Mouse (Mus musculus): Measurements from ENCODE around the gene Me3. TPM values are rescaled to one million over a fixed set of nuclear protein-coding genes. Genes with fewer than 3 reads are reported as not detected.
"Not testable (repeated sequence)": the region's sequence is repeated elsewhere in the genome, so short reads cannot be mapped to it uniquely, and the experiment has no call there.

The Me3 gene
- total and polyA plus RNA-seq, 2 experiments from 2014 or later: 14.7 to 15.6 TPM

GRCm38 (mm10) chr7:89727615-89728014 lies 95.4 kb downstream of the Me3 start:
- TF ChIP-seq CTCF (IDR thresholded peaks at IDR 0.05; ENCODE audit: low read depth): no peak
- WGBS: 96% methylated on average over 1 of the region's 1 CpGs

GRCm38 (mm10) chr7:89728393-89728792 lies 96.2 kb downstream of the Me3 start:
- peaks cover 2% of the 10 kb centered on the region; the same call in 1 of the 2 replicates for H3K4me1 ChIP-seq (ENCODE audit: insufficient read depth)
- H3K27ac ChIP-seq (ENCODE audit: low read depth, low read length): no peak overlapping the region
- DNase-seq (peak; percentile 14), ATAC-seq (peak; percentile 32)
- no peak overlapping the region for H3K4me2 ChIP-seq (ENCODE audit: low read depth)
- H3K9me3 ChIP-seq (ENCODE audit: low read length): no peaks in the 10 kb centered on the region
- H3K27me3 ChIP-seq (ENCODE audit: insufficient read depth, low read length): no peaks in the 10 kb centered on the region
- no peak overlapping the region for H3K4me3 ChIP-seq (ENCODE audit: low read depth, low read length)
- WGBS: 57% methylated on average over 3 of the region's 3 CpGs
- TF ChIP-seq CTCF (IDR thresholded peaks at IDR 0.05; ENCODE audit: low read depth): no peak
- H3K36me3 ChIP-seq (ENCODE audit: insufficient read depth): no peaks in the 10 kb centered on the region
- H3K9ac ChIP-seq: no peak overlapping the region

More at GRCm38 (mm10) chr7:89727615-89728014, 95.4 kb downstream of the Me3 start:
- H3K9ac ChIP-seq: no peak overlapping the region
- no peaks in the 10 kb centered on the region for H3K36me3 ChIP-seq (ENCODE audit: insufficient read depth)
- no peak for DNase-seq
- H3K27ac ChIP-seq (ENCODE audit: low read depth, low read length): peak overlapping the region; percentile 29; the same call in 1 of the 2 replicates
- no peaks in the 10 kb centered on the region for H3K27me3 ChIP-seq (ENCODE audit: insufficient read depth, low read length)
- ATAC-seq: no peak
- H3K4me1 ChIP-seq (ENCODE audit: insufficient read depth): peaks cover 2% of the 10 kb centered on the region; the same call in 1 of the 2 replicates
- H3K9me3 ChIP-seq (ENCODE audit: low read length): no peaks in the 10 kb centered on the region
- no peak overlapping the region for H3K4me3 ChIP-seq (ENCODE audit: low read depth, low read length)
- no peak overlapping the region for H3K4me2 ChIP-seq (ENCODE audit: low read depth)

- H3K9ac ChIP-seq: no peak overlapping the region
- no peak overlapping the region for H3K4me2 ChIP-seq (ENCODE audit: low read depth)
- 31% methylated on average over 2 of the region's 2 CpGs for WGBS
- ATAC-seq (peak; percentile 44; the same call in 1 of the 2 replicates), DNase-seq (no peak)
- peaks cover 2% of the 10 kb centered on the region; the same call in 1 of the 2 replicates for H3K4me1 ChIP-seq (ENCODE audit: insufficient read depth)
- H3K4me3 ChIP-seq (ENCODE audit: low read depth, low read length): no peak overlapping the region
- no peaks in the 10 kb centered on the region for H3K9me3 ChIP-seq (ENCODE audit: low read length)
- H3K36me3 ChIP-seq (ENCODE audit: insufficient read depth): no peaks in the 10 kb centered on the region
- H3K27ac ChIP-seq (ENCODE audit: low read depth, low read length): no peak overlapping the region
- H3K27me3 ChIP-seq (ENCODE audit: insufficient read depth, low read length): no peaks in the 10 kb centered on the region
- TF ChIP-seq CTCF (IDR thresholded peaks at IDR 0.05; ENCODE audit: low read depth): no peak
Measured at GRCm38 (mm10) chr7:89730514-89730913, 98.3 kb downstream of the Me3 start.

- DNase-seq; H3K27me3 ChIP-seq (ENCODE audit: insufficient read depth, low read length); H3K4me1 ChIP-seq (ENCODE audit: insufficient read depth); H3K27ac ChIP-seq (ENCODE audit: low read depth, low read length); H3K36me3 ChIP-seq (ENCODE audit: insufficient read depth); H3K4me3 ChIP-seq (ENCODE audit: low read depth, low read length); H3K4me2 ChIP-seq (ENCODE audit: low read depth); H3K9ac ChIP-seq; H3K9me3 ChIP-seq (ENCODE audit: low read length); ATAC-seq: not testable (repeated sequence)
- 97% methylated on average over 2 of the region's 2 CpGs for WGBS
Measured at GRCm38 (mm10) chr7:89731115-89731514, 98.9 kb downstream of the Me3 start.

- Histone ChIP-seq H3K4me3 (ENCODE audit: low read depth, low read length) (no peak overlapping the region), H3K27me3 (ENCODE audit: insufficient read depth, low read length) (no peaks in the 10 kb centered on the region), H3K36me3 (ENCODE audit: insufficient read depth) (no peaks in the 10 kb centered on the region), H3K4me2 (ENCODE audit: low read depth) (no peak overlapping the region), H3K4me1 (ENCODE audit: insufficient read depth) (peaks cover 5% of the 10 kb centered on the region; the same call in 1 of the 2 replicates), H3K9me3 (ENCODE audit: low read length) (no peaks in the 10 kb centered on the region), H3K27ac (ENCODE audit: low read depth, low read length) (no peak overlapping the region), H3K9ac (no peak overlapping the region)
- ATAC-seq: no peak
- peak; percentile 47 for DNase-seq
- WGBS: 22% methylated on average over 7 of the region's 7 CpGs
- no peak for TF ChIP-seq CTCF (IDR thresholded peaks at IDR 0.05; ENCODE audit: low read depth)
Measured at GRCm38 (mm10) chr7:89748415-89748814, 116.2 kb downstream of the Me3 start.

GRCm38 (mm10) chr7:89749183-89749582 lies 117.0 kb downstream of the Me3 start:
- Histone ChIP-seq H3K4me3 (ENCODE audit: low read depth, low read length) (no peak overlapping the region), H3K4me2 (ENCODE audit: low read depth) (no peak overlapping the region), H3K9me3 (ENCODE audit: low read length) (no peaks in the 10 kb centered on the region), H3K27ac (ENCODE audit: low read depth, low read length) (no peak overlapping the region), H3K27me3 (ENCODE audit: insufficient read depth, low read length) (no peaks in the 10 kb centered on the region), H3K4me1 (ENCODE audit: insufficient read depth) (peaks cover 5% of the 10 kb centered on the region; the same call in 1 of the 2 replicates), H3K36me3 (ENCODE audit: insufficient read depth) (no peaks in the 10 kb centered on the region), H3K9ac (no peak overlapping the region)
- 43% methylated on average over 2 of the region's 2 CpGs for WGBS
- no peak for TF ChIP-seq CTCF (IDR thresholded peaks at IDR 0.05; ENCODE audit: low read depth)
- ATAC-seq (no peak), DNase-seq (no peak)

GRCm38 (mm10) chr7:89766678-89767508 lies 134.7 kb downstream of the Me3 start:
- DNase-seq (no peak), ATAC-seq (0 out of 2 replicates have a peak, but pooled peaks have one; percentile 18)
- H3K27me3 ChIP-seq (ENCODE audit: insufficient read depth, low read length): no peaks in the 10 kb centered on the region
- no peaks in the 10 kb centered on the region for H3K9me3 ChIP-seq (ENCODE audit: low read length)
- no peak overlapping the region for H3K9ac ChIP-seq
- no peak overlapping the region for H3K4me2 ChIP-seq (ENCODE audit: low read depth)
- H3K27ac ChIP-seq (ENCODE audit: low read depth, low read length): no peak overlapping the region
- no peaks in the 10 kb centered on the region for H3K36me3 ChIP-seq (ENCODE audit: insufficient read depth)
- H3K4me1 ChIP-seq (ENCODE audit: insufficient read depth): no peaks in the 10 kb centered on the region
- TF ChIP-seq CTCF (IDR thresholded peaks at IDR 0.05; ENCODE audit: low read depth): no peak
- WGBS: 8% methylated on average over 5 of the region's 5 CpGs
- H3K4me3 ChIP-seq (ENCODE audit: low read depth, low read length): no peak overlapping the region

Measured in forebrain, postnatal 0 days (tissue).